Mouse (Mus musculus): ENCODE results near the gene Phlpp2. TPM values are rescaled to one million over a fixed set of nuclear protein-coding genes. Genes with fewer than 3 reads are reported as not detected.
"Not testable (repeated sequence)": the region's sequence is repeated elsewhere in the genome, so short reads cannot be mapped to it uniquely, and the experiment has no call there.

Gene Phlpp2
- total RNA-seq (2021): 1 to 10 TPM; 5.6 to 6.4 TPM

DNA sequence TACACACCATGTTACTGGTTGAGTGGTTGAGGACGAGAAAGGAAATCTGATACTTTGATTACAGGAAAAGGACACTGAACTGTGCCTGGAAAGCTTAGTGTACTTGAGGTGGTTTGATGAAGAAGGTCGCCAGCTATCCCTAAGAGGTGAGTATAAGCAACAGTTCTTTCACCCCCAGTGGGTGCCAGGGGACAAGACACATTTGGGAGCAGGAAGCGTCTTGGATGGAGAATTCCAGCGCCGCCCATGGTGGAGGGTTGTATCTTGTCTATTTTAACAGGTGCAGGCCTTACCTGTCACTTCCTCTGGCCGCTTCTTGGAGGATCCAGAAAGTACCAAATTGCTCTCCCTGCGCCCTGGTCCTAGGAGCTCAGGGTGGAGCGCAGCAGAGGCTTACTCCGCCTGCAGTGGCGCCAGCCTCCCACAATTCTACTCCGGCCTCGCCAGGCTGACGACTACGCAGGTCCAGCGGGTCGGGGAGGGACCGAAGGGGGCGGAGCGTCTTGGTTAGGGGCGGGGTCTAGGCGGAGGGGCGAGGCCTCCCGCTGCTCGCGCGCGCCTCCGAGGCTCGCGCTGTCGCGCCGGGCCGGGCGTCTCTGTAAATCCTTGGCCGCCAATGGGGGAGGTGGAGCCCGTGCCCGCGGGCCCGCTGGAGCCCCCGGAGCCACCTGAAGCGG lies at the start of gene Phlpp2:
Phlpp2 (plus strand) TSS at position 540 of the 677 bp plus-strand sequence.
- peak; percentile 97 to 98 for DNase-seq
- intact Hi-C loops (cut with DNase I): no loop called here

DNA sequence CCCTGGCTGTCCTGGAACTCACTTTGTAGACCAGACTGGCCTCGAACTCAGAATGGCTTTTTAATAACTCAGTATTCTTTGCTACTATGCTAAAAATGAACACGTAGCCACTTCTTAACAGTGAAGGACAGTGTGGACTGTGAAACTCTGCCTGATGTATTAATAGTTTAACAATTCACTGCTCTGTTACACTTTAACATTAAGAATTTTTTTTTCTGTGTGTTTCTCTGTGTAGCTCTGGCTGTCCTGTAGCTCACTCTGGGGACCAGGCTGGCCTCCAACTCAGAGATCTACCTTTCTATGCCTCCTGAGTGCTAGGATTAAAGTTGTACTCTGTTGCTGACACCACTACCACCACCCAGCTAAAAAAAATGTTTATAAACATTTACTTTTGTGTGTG lies 44.8 kb upstream of the Phlpp2 start:
- intact Hi-C loops (cut with DNase I): no loop called here
- DNase-seq: no peak

- no peak for DNase-seq
- intact Hi-C loops (cut with DNase I): no loop called here
Observed at GRCm38 (mm10) chr8:109839822-109840221, 28.5 kb upstream of the Phlpp2 start.

- DNase-seq: no peak
- intact Hi-C loops (cut with DNase I): no loop called here
Observed at GRCm38 (mm10) chr8:109842468-109842867, 25.9 kb upstream of the Phlpp2 start.

- intact Hi-C loops (cut with DNase I): no loop called here
- DNase-seq: peak in 1 of 2 experiments; percentile 22
Observed at GRCm38 (mm10) chr8:109847866-109848265, 20.5 kb upstream of the Phlpp2 start.

DNA sequence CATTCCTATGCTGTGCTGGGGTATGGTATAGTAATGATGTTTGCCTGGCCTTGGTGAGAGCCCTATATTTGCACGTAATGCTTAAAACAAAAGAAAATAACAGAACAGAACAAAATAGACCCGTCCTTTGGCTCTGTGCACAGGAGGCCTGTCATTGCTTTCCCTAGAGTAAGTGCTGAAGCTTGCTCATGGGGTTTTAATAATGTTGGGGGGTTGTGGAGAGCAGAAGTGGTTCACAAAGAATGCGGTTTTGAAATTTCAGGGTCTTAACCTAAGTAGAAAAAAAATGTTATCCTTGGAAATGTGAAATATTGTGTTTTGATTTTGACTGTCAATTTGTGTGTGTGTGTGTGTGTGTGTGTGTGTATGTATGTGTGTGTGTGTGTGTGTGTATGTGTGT lies 19.4 kb upstream of the Phlpp2 start:
- no peak for DNase-seq
- intact Hi-C loops (cut with DNase I): no loop called here

GRCm38 (mm10) chr8:109853423-109853822 lies 14.9 kb upstream of the Phlpp2 start:
- intact Hi-C loops (cut with DNase I): loop anchor here (2.0 to 5.0 kb wide), 3 partner anchors 13 to 219 kb away; partner anchors contain the start of gene Ap1g1

GRCm38 (mm10) chr8:109854522-109854921 lies 13.8 kb upstream of the Phlpp2 start:
- no peak for DNase-seq
- intact Hi-C loops (cut with DNase I): loop anchor here (5.0 kb wide), 2 partner anchors 77 to 218 kb away; partner anchors contain the start of gene Ap1g1

More at GRCm38 (mm10) chr8:109853423-109853822, 14.9 kb upstream of the Phlpp2 start:
- peak; percentile 71 to 75 for DNase-seq

- DNase-seq: no peak
- intact Hi-C loops (cut with DNase I): no loop called here
Observed at GRCm38 (mm10) chr8:109855451-109855850, 12.9 kb upstream of the Phlpp2 start.

GRCm38 (mm10) chr8:109863398-109863797 lies 4.9 kb upstream of the Phlpp2 start:
- DNase-seq: peak; percentile 38 to 47
- intact Hi-C loops (cut with DNase I): no loop called here

- intact Hi-C loops (cut with DNase I): no loop called here
- DNase-seq: no peak
Observed at GRCm38 (mm10) chr8:109864798-109865197, 3.5 kb upstream of the Phlpp2 start.

GRCm38 (mm10) chr8:109865536-109865935 lies 2.8 kb upstream of the Phlpp2 start:
- intact Hi-C loops (cut with DNase I): no loop called here
- DNase-seq: no peak

DNA sequence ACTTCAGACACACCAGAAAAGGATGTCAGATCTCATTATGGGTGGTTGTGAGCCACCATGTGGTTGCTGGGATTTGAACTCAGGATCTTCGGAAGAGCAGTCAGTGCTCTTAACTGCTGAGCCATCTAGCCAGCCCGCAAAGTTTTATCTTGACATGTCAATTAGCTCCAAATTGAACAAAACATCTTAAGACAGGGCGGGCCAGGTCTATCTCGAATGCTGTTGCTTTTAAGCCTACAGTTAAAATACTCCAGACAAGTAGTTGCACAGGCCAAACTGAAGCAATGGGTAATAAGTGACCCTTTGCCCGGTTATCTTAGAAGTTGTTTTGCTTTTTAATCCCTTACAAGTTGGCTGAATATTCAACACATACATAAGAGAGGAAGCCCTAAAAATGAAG lies 1.7 kb upstream of the Phlpp2 start:
- intact Hi-C loops (cut with DNase I): loop anchor here (2.0 kb wide), 1 partner anchor 14 kb away; no protein-coding TSS in a partner anchor
- no peak for DNase-seq

DNA sequence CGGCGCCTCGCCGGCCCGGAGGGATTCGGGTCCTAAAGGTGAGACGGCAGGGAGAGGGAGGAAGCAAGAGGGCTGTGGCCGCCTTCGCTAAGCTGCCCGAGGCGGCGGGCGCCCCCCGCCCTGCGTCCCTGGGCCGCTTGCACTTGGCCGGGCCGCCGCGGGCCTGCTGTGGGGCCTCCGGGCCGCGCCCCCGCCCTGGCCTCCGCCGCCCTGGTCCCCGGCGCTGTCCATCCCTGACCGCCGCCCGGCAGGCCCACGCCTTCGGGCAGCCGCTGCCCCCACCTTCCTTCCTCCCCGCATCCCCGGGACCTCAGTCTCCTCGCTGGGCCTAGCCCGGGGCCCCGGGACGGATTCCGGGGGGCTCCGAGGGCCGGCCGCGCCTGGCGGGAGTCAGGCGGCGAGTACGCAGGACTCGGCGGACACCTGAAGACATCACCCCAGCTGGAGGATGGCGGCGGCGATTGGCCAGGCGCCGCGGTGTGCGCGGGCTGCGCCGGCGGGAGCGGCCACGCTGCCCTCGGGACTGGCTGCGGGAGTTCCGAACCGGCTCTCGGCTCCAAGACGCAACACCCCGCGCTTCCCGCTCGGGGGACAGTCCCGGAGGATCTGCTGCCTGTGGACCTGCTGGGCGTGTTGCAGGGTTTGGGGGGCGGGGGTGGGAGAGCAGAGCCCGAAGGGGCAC lies 479 bp downstream of the Phlpp2 start:
- DNase-seq: no peak
- intact Hi-C loops (cut with DNase I): no loop called here

DNA sequence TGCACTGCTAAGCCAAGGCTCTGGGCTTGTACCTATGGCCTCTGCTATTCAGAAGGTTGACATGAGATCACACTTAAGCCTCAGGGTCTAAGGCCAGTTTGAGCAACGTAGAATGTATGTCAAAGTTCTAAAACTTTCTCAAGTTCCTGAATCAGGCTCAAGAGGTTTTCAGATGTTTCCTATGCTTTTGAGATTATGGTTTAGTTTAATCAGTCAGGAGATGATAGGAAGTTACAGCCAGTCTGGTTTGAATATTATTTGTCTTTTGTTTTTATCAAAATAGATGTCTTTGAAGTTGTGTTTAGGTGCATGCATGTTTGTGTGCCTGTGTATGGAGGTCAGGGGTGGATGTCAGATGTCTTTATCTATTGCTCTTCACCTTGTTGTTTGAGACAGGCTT lies 2.7 kb downstream of the Phlpp2 start:
- intact Hi-C loops (cut with DNase I): no loop called here
- DNase-seq: no peak

- intact Hi-C loops (cut with DNase I); DNase-seq: not testable (repeated sequence)
Observed at GRCm38 (mm10) chr8:109873800-109874199, 5.5 kb downstream of the Phlpp2 start.

- intact Hi-C loops (cut with DNase I): no loop called here
- DNase-seq: no peak
Observed at GRCm38 (mm10) chr8:109880012-109880662, 11.8 kb downstream of the Phlpp2 start.

GRCm38 (mm10) chr8:109885294-109885693 lies 17.0 kb downstream of the Phlpp2 start:
- no peak for DNase-seq
- intact Hi-C loops (cut with DNase I): no loop called here

- intact Hi-C loops (cut with DNase I): no loop called here
- no peak for DNase-seq
Observed at GRCm38 (mm10) chr8:109889211-109889610, 20.9 kb downstream of the Phlpp2 start.

GRCm38 (mm10) chr8:109890794-109891585 lies 22.6 kb downstream of the Phlpp2 start:
- intact Hi-C loops (cut with DNase I): no loop called here
- DNase-seq: no peak

GRCm38 (mm10) chr8:109894636-109895035 lies 26.3 kb downstream of the Phlpp2 start:
- no peak for DNase-seq
- intact Hi-C loops (cut with DNase I): no loop called here
